Mouse (Mus musculus) A20 (cell line): ENCODE data around the gene Slc12a8.
A peak's percentile ranks its signal among the peaks of the same experiment; 100 is the strongest.

Experiments
- DNase-seq: peaks from one replicate; pipeline ENCODE4 v3.0.0-alpha.2; 2011; ENCODE audit warnings: low read depth, low spot score

Slc12a8 gene

GRCm38 (mm10) chr16:33610466-33610865, 93.3 kb downstream of the Slc12a8 start:
- DNase-seq: no peak

GRCm38 (mm10) chr16:33611291-33611690, 94.2 kb downstream of the Slc12a8 start:
- no peak for DNase-seq

GRCm38 (mm10) chr16:33612056-33612770, 95.1 kb downstream of the Slc12a8 start:
- no peak for DNase-seq

- no peak for DNase-seq
Observed at GRCm38 (mm10) chr16:33615986-33616385, 98.9 kb downstream of the Slc12a8 start.

GRCm38 (mm10) chr16:33621836-33622235, 104.7 kb downstream of the Slc12a8 start:
- peak; percentile 6 for DNase-seq

GRCm38 (mm10) chr16:33624586-33624985, 107.5 kb downstream of the Slc12a8 start:
- no peak for DNase-seq

GRCm38 (mm10) chr16:33629539-33629938, 112.4 kb downstream of the Slc12a8 start:
- DNase-seq: no peak

- DNase-seq: no peak
Observed at GRCm38 (mm10) chr16:33635836-33636595, 118.9 kb downstream of the Slc12a8 start.

- no peak for DNase-seq
Observed at GRCm38 (mm10) chr16:33641779-33642178, 124.7 kb downstream of the Slc12a8 start.

- no peak for DNase-seq
Observed at GRCm38 (mm10) chr16:33653116-33653515, 136.0 kb downstream of the Slc12a8 start.

- DNase-seq: no peak
Observed at GRCm38 (mm10) chr16:33655443-33655842, 138.3 kb downstream of the Slc12a8 start.

GRCm38 (mm10) chr16:33657191-33657590, 140.1 kb downstream of the Slc12a8 start:
- no peak for DNase-seq

- no peak for DNase-seq
Observed at GRCm38 (mm10) chr16:33658121-33658520, 141.0 kb downstream of the Slc12a8 start.

- DNase-seq: no peak
Observed at GRCm38 (mm10) chr16:33659521-33659920, 142.4 kb downstream of the Slc12a8 start.

GRCm38 (mm10) chr16:33660125-33660524, 143.0 kb downstream of the Slc12a8 start:
- DNase-seq: no peak

- DNase-seq: no peak
Observed at GRCm38 (mm10) chr16:33662841-33663240, 145.7 kb downstream of the Slc12a8 start.

GRCm38 (mm10) chr16:33666226-33666625, 149.1 kb downstream of the Slc12a8 start:
- no peak for DNase-seq

GRCm38 (mm10) chr16:33666985-33667538, 149.9 kb downstream of the Slc12a8 start:
- DNase-seq: no peak

- DNase-seq: no peak
Observed at GRCm38 (mm10) chr16:33668448-33668847, 151.3 kb downstream of the Slc12a8 start.

- no peak for DNase-seq
Observed at GRCm38 (mm10) chr16:33669072-33669471, 151.9 kb downstream of the Slc12a8 start.

- no peak for DNase-seq
Observed at GRCm38 (mm10) chr16:33670340-33670739, 153.2 kb downstream of the Slc12a8 start.

- DNase-seq: no peak
Observed at GRCm38 (mm10) chr16:33670933-33671332, 153.8 kb downstream of the Slc12a8 start.

- DNase-seq: no peak
Observed at GRCm38 (mm10) chr16:33672188-33672587, 155.1 kb downstream of the Slc12a8 start.
